Mouse (Mus musculus) inflammation-experienced regulatory T-cells, adult 6 months (primary cell): ENCODE measurements around the gene Sh3bp5. TPM values are rescaled to one million over a fixed set of nuclear protein-coding genes. Genes with fewer than 3 reads are reported as not detected.
A peak's percentile ranks its signal among the peaks of the same experiment; 100 is the strongest.

ENCODE experiments used
- ATAC-seq: one replicate; pipeline ENCODE4 v1.8.0; 2017
- polyA plus RNA-seq, 3 experiments: library from polyadenylated mRNA; unstranded; fragments of 100-300 nt; shearing (Covaris generic); gene quantifications; one replicate each; pipeline ENCODE4 v1.2.1; 2017

Gene Sh3bp5
- polyA plus RNA-seq, 3 experiments from 2014 or later: 5.4 to 11.5 (median 7.1) TPM

- peak; percentile 60 for ATAC-seq
These were observed 46.3 kb downstream of the Sh3bp5 start for GRCm38 (mm10) chr14:31389421-31390147.

- peak; percentile 3 for ATAC-seq
These were observed 47.6 kb downstream of the Sh3bp5 start for GRCm38 (mm10) chr14:31388086-31388872.

- peak; percentile 71 for ATAC-seq
These were observed 48.4 kb downstream of the Sh3bp5 start for GRCm38 (mm10) chr14:31387301-31387981.

- ATAC-seq: peak; percentile 47
These were observed 49.7 kb downstream of the Sh3bp5 start for GRCm38 (mm10) chr14:31385977-31386697.

GRCm38 (mm10) chr14:31385406-31385805, 50.5 kb downstream of the Sh3bp5 start:
- ATAC-seq: no peak

GRCm38 (mm10) chr14:31384366-31385323, 51.2 kb downstream of the Sh3bp5 start:
- no peak for ATAC-seq

GRCm38 (mm10) chr14:31383470-31384050, 52.3 kb downstream of the Sh3bp5 start:
- peak; percentile 36 for ATAC-seq

- ATAC-seq: no peak
These were observed 53.6 kb downstream of the Sh3bp5 start for GRCm38 (mm10) chr14:31382276-31382675.

- ATAC-seq: no peak
These were observed 59.5 kb downstream of the Sh3bp5 start for GRCm38 (mm10) chr14:31376331-31376730.

GRCm38 (mm10) chr14:31374390-31374789, 61.5 kb downstream of the Sh3bp5 start:
- ATAC-seq: no peak

- no peak for ATAC-seq
These were observed 66.5 kb downstream of the Sh3bp5 start for GRCm38 (mm10) chr14:31369377-31369776.

GRCm38 (mm10) chr14:31367951-31368350, 67.9 kb downstream of the Sh3bp5 start:
- no peak for ATAC-seq

- ATAC-seq: peak; percentile 84
These were observed 70.5 kb downstream of the Sh3bp5 start for GRCm38 (mm10) chr14:31365350-31365749.

GRCm38 (mm10) chr14:31364589-31364988, 71.3 kb downstream of the Sh3bp5 start:
- ATAC-seq: no peak

- ATAC-seq: no peak
These were observed 73.6 kb downstream of the Sh3bp5 start for GRCm38 (mm10) chr14:31362236-31362635.

- no peak for ATAC-seq
These were observed 90.5 kb downstream of the Sh3bp5 start for GRCm38 (mm10) chr14:31345367-31345766.

GRCm38 (mm10) chr14:31343241-31343640, 92.6 kb downstream of the Sh3bp5 start:
- no peak for ATAC-seq

GRCm38 (mm10) chr14:31337947-31338346, 97.9 kb downstream of the Sh3bp5 start:
- no peak for ATAC-seq

- ATAC-seq: peak; percentile 26
These were observed 98.5 kb downstream of the Sh3bp5 start for GRCm38 (mm10) chr14:31337406-31337805.

GRCm38 (mm10) chr14:31336369-31337155, 99.3 kb downstream of the Sh3bp5 start, which contains the start of gene Capn7:
Gene Capn7, plus strand, starts transcription at chr14:31336638.
- ATAC-seq: peak; percentile 87
